Mouse (Mus musculus) left cerebral cortex, adult 8-10 months (tissue): ENCODE data around the gene Nxn. TPM values are rescaled to one million over a fixed set of nuclear protein-coding genes. Genes with fewer than 3 reads are reported as not detected.

ENCODE experiments used
- DNase-seq, 2 experiments: peaks; one replicate each; pipeline ENCODE4 v3.0.0; 2022; ENCODE audit warnings: low spot score in 2 of 2
- total RNA-seq, 4 experiments: library from RNA; stranded (reverse); gene quantifications; 2 replicates each; pipeline ENCODE4 v1.2.4; 2022

The Nxn gene
- total RNA-seq, 4 experiments from 2014 or later = 9.5 to 12.5 (median 10.9) TPM

GRCm38 (mm10) chr11:76303368-76303767 is 95.6 kb downstream of the Nxn start:
- no peak for DNase-seq

DNA sequence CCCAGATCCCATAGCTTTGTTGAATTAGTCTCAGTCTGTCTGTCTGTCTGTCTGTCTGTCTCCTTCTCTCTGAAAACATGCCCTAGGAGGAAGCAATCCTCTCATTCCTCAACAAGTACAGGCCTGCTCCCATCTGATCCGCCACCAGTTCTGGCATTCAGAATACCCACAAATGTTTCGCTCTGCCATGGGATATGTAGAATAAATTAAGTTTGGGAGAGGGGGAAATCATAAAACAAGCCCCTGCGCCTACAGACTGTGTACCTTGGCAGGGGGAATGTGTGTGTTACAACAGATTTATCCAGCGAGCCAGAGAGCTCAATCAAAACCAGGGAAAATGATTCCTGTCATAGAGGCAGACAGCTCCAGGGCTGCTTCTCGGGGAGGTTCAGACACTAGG is 98.1 kb downstream of the Nxn start:
- no peak for DNase-seq

- DNase-seq = no peak
Measured at GRCm38 (mm10) chr11:76298457-76299000, 100.4 kb downstream of the Nxn start.

GRCm38 (mm10) chr11:76297252-76297651 is 101.7 kb downstream of the Nxn start:
- no peak for DNase-seq

DNA sequence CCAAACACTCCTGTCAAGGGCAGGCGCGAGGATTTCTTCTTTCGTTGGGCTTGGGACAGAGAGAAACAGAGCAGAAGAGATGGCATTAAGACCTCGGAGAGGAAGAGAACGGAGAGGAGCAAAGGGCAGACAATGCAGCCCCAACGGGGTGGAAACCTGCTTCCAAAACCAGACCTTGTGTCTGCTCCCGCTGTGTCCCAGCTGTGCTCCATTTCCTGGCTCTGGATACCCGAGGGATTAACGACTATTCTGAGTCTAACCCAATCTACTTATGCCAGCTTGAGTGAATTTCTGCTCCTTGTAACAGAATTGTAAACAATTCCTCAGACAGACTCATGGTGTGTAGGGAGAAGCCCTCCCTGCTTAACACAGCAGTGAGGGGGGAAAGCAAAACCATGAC is 104.1 kb downstream of the Nxn start:
- DNase-seq = no peak

GRCm38 (mm10) chr11:76294078-76294477 is 104.9 kb downstream of the Nxn start:
- no peak for DNase-seq

- no peak for DNase-seq
Measured at GRCm38 (mm10) chr11:76292831-76293230, 106.1 kb downstream of the Nxn start.

DNA sequence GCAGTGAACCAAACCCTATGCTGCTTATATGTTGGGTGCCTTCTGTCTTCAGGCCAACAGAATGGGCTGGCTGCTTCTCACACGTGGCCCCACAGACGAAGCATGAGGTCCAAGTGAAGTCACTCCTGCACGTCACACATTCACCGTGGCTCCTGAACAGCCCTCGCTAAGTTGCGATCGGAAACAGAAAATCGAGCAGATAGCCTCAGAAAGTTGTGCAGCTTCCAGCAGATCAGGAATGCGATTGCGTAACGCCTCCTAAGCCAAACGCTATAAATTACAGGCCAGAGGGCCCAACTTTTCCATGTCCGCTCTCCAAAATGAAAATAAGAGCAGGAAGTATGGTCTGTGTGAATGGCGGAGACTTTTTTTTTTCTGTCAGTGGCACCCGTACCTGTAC is 106.5 kb downstream of the Nxn start:
- no peak for DNase-seq

DNA sequence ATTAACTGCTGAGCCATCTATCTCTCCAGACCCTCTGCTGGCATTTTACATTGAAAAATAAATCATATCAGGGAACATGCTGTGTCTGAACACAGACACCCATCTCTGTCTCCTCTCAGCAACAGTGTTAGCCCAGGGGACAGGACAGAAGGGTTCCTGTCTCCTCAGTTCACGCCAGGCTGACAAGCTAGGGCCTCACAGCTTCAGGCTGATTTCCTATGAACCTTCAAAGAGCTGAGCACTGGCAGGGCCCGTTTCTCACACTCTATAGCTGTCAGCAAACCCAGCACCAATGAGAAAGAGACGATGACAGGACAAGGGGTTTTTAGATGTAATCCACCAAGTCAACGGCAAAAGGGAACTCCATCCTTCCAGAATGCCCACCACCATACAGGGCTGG is 107.0 kb downstream of the Nxn start:
- DNase-seq = no peak

DNA sequence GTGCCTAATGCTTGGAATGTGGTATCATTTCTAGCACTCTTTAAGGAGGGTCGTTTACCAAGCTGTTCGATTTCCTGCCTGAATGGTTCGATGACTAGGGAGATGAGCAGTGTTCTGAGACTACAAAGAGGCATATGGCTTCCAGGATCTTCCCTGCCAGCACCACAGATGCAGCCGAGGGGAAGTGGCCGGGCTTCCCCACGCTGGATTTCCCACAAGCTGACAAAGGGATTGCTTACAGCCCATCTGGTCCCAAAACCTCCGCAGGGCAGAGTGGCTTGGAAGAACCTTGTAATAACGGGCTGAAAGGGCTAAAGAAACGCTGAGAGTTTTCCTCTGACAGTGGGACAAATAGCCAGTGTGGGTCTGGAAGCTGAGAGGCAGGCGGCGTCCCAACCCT is 108.6 kb downstream of the Nxn start:
- peak in 1 of 2 experiments; percentile 23 for DNase-seq

DNA sequence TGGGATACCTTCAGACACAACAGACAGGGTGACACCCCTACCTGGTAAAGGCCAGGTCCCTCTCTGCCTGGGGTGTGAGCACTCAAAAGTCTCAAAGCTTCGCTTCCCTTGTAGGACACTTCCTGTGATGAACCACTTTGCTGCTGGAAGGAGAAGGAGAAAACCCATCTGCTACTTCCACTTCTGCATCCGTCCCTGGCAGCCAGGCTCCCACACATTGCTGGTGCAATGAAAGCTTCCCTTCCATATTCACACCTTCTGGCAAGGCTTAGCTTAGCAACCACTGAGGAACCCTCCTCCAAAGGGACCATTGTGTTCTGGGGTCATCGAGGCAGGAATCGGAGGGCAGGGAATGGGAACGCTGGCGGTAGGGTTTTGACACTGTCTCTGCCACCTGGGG is 110.3 kb downstream of the Nxn start:
- DNase-seq = peak in 1 of 2 experiments; percentile 31

DNA sequence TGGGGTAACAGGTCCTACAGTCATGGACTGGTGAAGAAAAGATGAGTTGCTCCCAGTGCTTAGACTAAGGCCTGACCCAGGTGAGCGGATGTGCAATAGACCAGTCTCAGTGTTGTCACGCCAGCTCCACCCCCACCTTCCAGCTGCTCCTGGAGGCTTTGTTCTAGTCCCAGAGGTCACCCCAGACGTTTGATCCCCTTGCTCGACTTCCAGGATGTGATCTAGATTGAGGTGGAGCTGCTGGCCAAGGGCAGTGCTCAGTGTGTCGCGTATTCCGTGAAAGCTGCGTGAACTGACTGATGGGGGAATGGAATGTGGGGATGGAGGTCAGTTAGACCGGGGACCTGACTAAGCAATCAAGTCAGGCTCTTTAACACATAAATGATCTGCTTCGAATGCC is 111.6 kb downstream of the Nxn start:
- no peak for DNase-seq

DNA sequence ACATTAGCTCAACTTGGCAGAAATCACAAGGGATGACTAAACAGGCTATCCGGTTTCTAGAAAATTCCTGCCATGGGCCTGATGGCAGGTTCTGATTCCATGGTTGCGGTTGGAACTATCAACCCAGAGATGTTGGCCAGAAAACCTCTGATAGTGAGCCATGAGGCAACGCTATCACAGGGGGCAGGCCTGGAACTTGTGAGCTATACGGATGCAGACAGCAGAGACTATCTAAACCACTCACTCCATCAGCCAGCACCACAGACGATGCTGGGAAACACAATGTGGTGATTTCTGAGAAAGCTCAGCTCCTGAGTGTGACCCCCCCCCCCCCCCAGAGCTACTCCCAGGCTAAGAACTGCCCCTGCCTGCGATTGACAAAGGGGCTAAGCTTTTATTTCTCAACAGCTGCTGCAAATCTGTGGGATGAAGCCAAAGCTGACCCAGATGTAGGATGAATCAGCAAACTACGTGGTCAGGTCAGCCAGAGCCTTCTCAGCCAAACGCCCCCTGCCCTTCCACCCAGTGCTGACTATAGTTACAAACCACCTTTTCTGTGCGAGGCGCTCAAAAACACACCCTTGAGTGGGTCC is 112.3 kb downstream of the Nxn start:
- DNase-seq = no peak

DNA sequence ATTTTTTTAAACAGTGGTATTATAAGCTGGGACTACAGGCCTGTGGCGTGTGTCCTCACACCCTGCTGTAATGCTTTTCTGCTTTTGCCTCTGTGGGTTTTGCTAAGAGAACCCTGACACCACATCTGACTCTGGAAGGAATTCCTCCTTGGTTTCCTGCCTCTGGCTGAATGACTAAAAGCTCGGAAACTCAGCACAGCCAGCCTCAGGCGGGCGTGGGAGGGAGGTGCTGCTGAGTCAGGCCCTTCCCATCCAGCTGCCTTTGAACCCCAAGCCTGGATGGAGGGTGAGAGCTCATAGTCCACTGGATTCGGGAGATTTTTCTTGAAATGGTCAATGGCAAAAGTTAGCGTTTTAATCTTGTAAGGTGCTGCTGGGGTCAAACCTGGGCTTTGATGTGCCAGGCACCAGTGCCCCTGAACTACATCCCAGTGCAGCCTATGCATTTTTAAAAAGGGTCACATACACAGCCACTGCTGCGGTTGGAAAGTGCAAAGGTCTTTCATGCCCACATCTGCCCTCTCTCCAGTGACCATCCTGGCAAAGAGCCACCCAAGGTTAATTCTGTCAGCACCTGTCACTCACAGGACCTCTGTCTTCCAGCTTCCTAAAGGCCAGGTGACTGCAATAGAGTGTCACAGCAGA is 113.4 kb downstream of the Nxn start:
- DNase-seq = no peak

DNA sequence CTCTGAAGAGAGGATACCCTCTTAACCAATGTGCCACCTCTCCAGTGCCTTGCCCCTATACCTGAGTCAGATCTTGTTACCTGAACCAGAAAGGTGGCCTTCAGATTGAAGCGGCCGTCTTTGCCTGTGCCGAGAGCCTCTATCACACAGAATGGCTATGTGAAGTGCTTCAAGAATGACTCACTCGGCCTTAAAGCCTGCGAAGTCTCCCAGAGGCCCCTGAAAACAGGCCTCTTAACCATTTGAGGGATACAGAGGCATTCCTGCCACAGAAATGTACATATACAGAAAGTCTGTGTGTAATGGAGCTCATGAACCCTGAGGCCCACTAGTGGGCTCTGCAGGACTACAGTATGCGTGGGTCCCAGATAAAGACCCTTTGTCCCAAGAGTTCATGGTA is 115.1 kb downstream of the Nxn start:
- DNase-seq = no peak

DNA sequence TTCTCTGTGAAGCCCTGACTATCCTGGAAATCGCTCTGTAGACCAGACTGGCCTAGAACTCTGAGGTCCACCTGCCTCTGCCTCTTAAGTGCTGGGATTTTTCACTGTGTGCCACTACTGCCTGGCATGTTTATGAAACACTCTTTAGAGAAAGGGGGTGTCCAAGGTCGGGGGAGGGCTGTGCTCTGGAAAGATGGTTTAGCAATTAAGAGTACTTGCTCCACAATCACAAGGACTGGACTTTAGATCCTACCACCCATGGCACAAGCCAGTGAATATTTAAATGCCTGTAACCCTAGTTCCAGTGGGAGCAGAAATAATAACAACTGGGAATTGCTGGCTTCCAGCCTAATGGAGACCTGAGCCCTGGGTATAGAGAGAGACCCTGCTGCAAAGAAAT is 119.0 kb downstream of the Nxn start:
- DNase-seq = no peak

DNA sequence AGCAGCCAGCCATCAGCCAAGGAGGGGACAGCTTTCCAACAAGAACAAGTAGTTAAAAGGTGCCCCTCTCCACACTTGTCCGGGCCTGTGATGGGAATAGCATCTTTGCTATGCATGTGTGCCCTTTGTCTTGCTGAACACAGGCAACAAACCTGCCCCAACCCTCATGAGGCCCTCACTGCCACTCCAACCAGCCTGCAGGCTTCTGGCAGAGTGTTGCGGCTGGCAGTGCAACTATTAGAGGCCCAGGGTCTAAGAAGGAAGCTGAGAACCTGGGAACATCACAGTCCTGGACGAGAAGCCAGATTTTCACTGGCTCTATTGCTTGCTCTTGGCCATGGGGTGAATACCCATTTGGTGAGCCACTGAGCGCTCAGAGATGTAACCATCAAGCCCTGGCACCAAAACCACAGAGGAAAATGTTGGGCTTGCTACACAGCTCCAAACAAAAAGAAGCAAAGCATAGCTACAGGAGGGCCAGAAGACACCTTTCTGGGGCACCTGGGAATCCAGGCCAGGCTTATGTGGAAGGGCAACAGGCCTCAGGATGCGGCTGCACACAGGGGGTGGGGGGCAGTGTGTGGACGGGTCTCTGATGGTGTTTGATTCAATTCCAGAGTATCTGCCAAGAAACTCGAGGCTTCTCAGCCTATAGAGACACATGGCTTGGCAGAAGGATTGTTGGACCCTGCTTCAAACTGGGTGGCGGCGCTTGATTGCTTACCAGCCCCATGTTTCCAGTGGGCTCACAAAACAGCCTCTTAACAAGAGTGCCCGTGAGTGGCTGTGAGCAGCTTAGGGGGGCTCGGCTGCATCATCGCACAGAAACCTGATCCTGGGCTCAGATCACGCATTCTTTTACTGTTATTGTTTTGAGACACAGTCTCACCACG is 119.7 kb downstream of the Nxn start:
- DNase-seq = no peak

GRCm38 (mm10) chr11:76272440-76272839 is 126.5 kb downstream of the Nxn start:
- DNase-seq = no peak

DNA sequence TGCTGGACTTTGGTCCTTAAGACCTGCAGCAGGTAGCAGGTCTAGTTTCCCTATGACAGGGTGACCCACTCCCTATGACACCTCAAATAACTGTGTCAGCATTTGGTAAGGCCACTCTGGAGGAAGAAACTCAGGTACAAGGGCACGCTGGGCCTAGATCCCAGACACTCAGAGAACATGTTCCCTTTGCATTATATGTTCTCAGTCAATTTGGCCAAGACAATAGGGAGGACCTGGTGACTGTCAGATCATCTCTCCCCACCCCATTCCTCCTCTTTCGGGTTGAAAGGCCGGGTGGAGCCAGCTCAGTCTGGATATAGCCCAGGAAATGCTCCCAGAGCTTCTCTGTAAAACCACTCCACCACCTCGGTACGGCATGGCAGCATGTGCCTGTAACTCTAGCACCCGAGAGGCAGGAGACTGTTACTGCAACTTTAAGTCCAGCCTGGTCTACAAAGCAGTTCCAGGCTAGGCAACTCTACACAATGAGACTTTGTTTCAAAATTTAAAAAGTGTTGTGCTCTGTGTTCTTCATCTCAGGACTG is 130.3 kb downstream of the Nxn start:
- DNase-seq = no peak

DNA sequence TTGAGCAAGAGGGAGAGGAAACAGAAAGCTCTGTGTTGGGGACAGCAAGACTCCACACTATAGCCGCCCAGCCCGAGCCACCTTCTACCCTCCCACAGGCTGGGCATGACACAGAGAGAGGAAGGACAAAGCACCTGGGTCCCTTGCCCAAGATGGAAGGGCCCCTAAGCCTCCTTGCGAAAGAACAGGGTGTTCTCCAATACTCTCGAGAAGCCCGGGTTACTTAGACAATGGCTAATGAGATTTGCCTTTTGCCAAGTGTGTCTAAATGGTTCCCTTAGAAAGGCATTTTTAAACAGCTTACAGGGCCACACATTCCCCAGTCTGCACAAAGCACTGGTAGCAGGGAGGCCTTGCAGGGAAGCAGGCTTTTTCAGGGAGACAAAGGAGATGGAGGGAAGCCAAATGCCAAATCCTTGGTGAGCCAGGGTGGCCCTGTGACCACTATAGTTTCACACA is 130.9 kb downstream of the Nxn start:
- DNase-seq = peak in 1 of 2 experiments; percentile 67

DNA sequence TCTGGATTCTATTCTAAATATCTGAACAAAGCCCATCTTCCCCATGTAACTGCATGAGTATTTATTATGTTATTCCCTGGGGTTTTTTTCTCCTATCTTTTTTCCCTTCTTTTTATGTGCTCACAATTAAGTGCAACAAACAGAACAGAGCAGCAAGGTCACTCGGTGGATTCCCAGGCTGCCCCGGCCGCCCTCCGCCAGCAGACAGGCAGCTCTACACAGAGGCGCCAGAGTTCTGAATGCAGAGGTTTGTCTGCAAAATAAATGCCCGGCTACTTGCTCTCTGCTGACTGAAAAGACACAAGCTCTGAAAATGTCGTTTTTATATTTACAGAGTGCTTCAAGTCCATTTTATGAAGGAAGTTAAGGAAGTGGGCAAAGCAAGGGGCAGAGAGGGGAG is 131.4 kb downstream of the Nxn start:
- no peak for DNase-seq
